Mouse (Mus musculus): ENCODE results near the gene Tns3.
"Not testable (repeated sequence)": the region's sequence is repeated elsewhere in the genome, so short reads cannot be mapped to it uniquely, and the experiment has no call there.

Tns3 gene

GRCm38 (mm10) chr11:8644272-8644671 lies 20.1 kb downstream of the Tns3 start:
- no peak for DNase-seq

GRCm38 (mm10) chr11:8641634-8642277 lies 22.6 kb downstream of the Tns3 start:
- DNase-seq = no peak

GRCm38 (mm10) chr11:8639726-8640125 lies 24.6 kb downstream of the Tns3 start:
- DNase-seq = peak in 1 of 2 experiments; percentile 47

GRCm38 (mm10) chr11:8639007-8639718 lies 25.2 kb downstream of the Tns3 start:
- peak in 1 of 2 experiments; percentile 65 for DNase-seq

- no peak for DNase-seq
Observed at GRCm38 (mm10) chr11:8637469-8638447, 26.6 kb downstream of the Tns3 start.

GRCm38 (mm10) chr11:8636680-8637079 lies 27.7 kb downstream of the Tns3 start:
- DNase-seq = peak in 1 of 2 experiments; percentile 51

GRCm38 (mm10) chr11:8635778-8636177 lies 28.6 kb downstream of the Tns3 start:
- DNase-seq = peak in 1 of 2 experiments; percentile 36

- peak; percentile 73 to 92 for DNase-seq
Observed at GRCm38 (mm10) chr11:8634728-8635410, 29.5 kb downstream of the Tns3 start.

GRCm38 (mm10) chr11:8632163-8632562 lies 32.2 kb downstream of the Tns3 start:
- peak; percentile 54 to 61 for DNase-seq

GRCm38 (mm10) chr11:8629862-8630390 lies 34.4 kb downstream of the Tns3 start:
- no peak for DNase-seq

GRCm38 (mm10) chr11:8629326-8629725 lies 35.0 kb downstream of the Tns3 start:
- DNase-seq = no peak

GRCm38 (mm10) chr11:8628846-8629253 lies 35.5 kb downstream of the Tns3 start:
- DNase-seq = peak; percentile 58 to 59

- DNase-seq = no peak
Observed at GRCm38 (mm10) chr11:8627156-8627555, 37.2 kb downstream of the Tns3 start.

- peak in 1 of 2 experiments; percentile 52 for DNase-seq
Observed at GRCm38 (mm10) chr11:8626715-8627114, 37.6 kb downstream of the Tns3 start.

GRCm38 (mm10) chr11:8625915-8626604 lies 38.3 kb downstream of the Tns3 start:
- no peak for DNase-seq

- DNase-seq = peak in 1 of 2 experiments; percentile 57
Observed at GRCm38 (mm10) chr11:8625451-8625850, 38.9 kb downstream of the Tns3 start.

- DNase-seq = peak in 1 of 2 experiments; percentile 56
Observed at GRCm38 (mm10) chr11:8624179-8624886, 40.0 kb downstream of the Tns3 start.

- no peak for DNase-seq
Observed at GRCm38 (mm10) chr11:8623852-8624178, 40.5 kb downstream of the Tns3 start.

- no peak for DNase-seq
Observed at GRCm38 (mm10) chr11:8622668-8623067, 41.7 kb downstream of the Tns3 start.

- DNase-seq = not testable (repeated sequence)
Observed at GRCm38 (mm10) chr11:8619111-8619510, 45.2 kb downstream of the Tns3 start.

GRCm38 (mm10) chr11:8618301-8618700 lies 46.0 kb downstream of the Tns3 start:
- no peak for DNase-seq

Measured in kidney, postnatal 36 days (tissue).